Mouse (Mus musculus) heart, adult 11 months (tissue): Measurements from ENCODE around the gene Usp43.

Experiments used
- DNase-seq: peaks from one replicate; pipeline ENCODE4 v3.0.0; 2022

Usp43 gene

GRCm38 (mm10) chr11:67897064-67897560 lies 24.8 kb downstream of the Usp43 start:
- DNase-seq = peak; percentile 99

- peak; percentile 62 for DNase-seq
Measured at GRCm38 (mm10) chr11:67895641-67896040, 26.3 kb downstream of the Usp43 start.

GRCm38 (mm10) chr11:67888521-67888920 lies 33.4 kb downstream of the Usp43 start:
- DNase-seq = no peak

GRCm38 (mm10) chr11:67885921-67886320 lies 36.0 kb downstream of the Usp43 start:
- peak; percentile 5 for DNase-seq

- DNase-seq = peak; percentile 56
Measured at GRCm38 (mm10) chr11:67865521-67866197, 56.3 kb downstream of the Usp43 start.

- DNase-seq = peak; percentile 59
Measured at GRCm38 (mm10) chr11:67865100-67865499, 56.9 kb downstream of the Usp43 start.

GRCm38 (mm10) chr11:67861399-67861838 lies 60.5 kb downstream of the Usp43 start:
- peak; percentile 82 for DNase-seq

- peak; percentile 71 for DNase-seq
Measured at GRCm38 (mm10) chr11:67860743-67861398, 61.1 kb downstream of the Usp43 start.

- DNase-seq = peak; percentile 76
Measured at GRCm38 (mm10) chr11:67858518-67858917, 63.4 kb downstream of the Usp43 start.

GRCm38 (mm10) chr11:67855035-67855434 lies 66.9 kb downstream of the Usp43 start:
- DNase-seq = peak; percentile 75

- DNase-seq = peak; percentile 65
Measured at GRCm38 (mm10) chr11:67853996-67854395, 68.0 kb downstream of the Usp43 start.

GRCm38 (mm10) chr11:67851770-67852169 lies 70.2 kb downstream of the Usp43 start:
- peak; percentile 19 for DNase-seq

GRCm38 (mm10) chr11:67845193-67845592 lies 76.8 kb downstream of the Usp43 start:
- no peak for DNase-seq

- DNase-seq = no peak
Measured at GRCm38 (mm10) chr11:67839810-67840209, 82.1 kb downstream of the Usp43 start.

GRCm38 (mm10) chr11:67835408-67836078 lies 86.4 kb downstream of the Usp43 start:
- no peak for DNase-seq

GRCm38 (mm10) chr11:67831820-67832219 lies 90.1 kb downstream of the Usp43 start:
- no peak for DNase-seq

GRCm38 (mm10) chr11:67829530-67829929 lies 92.4 kb downstream of the Usp43 start:
- DNase-seq = no peak

- no peak for DNase-seq
Measured at GRCm38 (mm10) chr11:67828360-67829059, 93.4 kb downstream of the Usp43 start.

- DNase-seq = no peak
Measured at GRCm38 (mm10) chr11:67821560-67821959, 100.4 kb downstream of the Usp43 start.

GRCm38 (mm10) chr11:67820221-67820620 lies 101.7 kb downstream of the Usp43 start:
- no peak for DNase-seq

- no peak for DNase-seq
Measured at GRCm38 (mm10) chr11:67819604-67820003, 102.3 kb downstream of the Usp43 start.

GRCm38 (mm10) chr11:67811535-67811934 lies 110.4 kb downstream of the Usp43 start:
- no peak for DNase-seq

GRCm38 (mm10) chr11:67808051-67808450 lies 113.9 kb downstream of the Usp43 start:
- no peak for DNase-seq
